Mouse (Mus musculus) forebrain, embryonic 13.5 days (tissue): Measurements from ENCODE around the gene Nat10. TPM values are rescaled to one million over a fixed set of nuclear protein-coding genes. Genes with fewer than 3 reads are reported as not detected.
A peak's percentile ranks its signal among the peaks of the same experiment; 100 is the strongest.

ENCODE experiments used
- ATAC-seq: fragments of 200-750 bp; cut with Nextera tagmentation; 2 replicates; pipeline ENCODE4 v1.8.0; 2017
- H3K27ac ChIP-seq: fragments of 300-500 bp; sonication (generic); 2 replicates; pipeline ENCODE4 v1.5.1; 2015; ENCODE audit warnings: inconsistent platforms, mild to moderate bottlenecking, moderate library complexity
- H3K27me3 ChIP-seq: fragments of 300-500 bp; sonication (generic); 2 replicates; pipeline ENCODE4 v1.6.1; 2015; ENCODE audit warnings: mild to moderate bottlenecking, inconsistent platforms
- H3K36me3 ChIP-seq: fragments of 300-500 bp; sonication (generic); 2 replicates; pipeline ENCODE4 v1.6.1; 2015; ENCODE audit warnings: mild to moderate bottlenecking, inconsistent platforms; ENCODE audit not compliant: poor library complexity, severe bottlenecking
- H3K4me1 ChIP-seq: fragments of 300-500 bp; sonication (generic); 2 replicates; pipeline ENCODE4 v1.6.1; 2015; ENCODE audit warnings: inconsistent platforms
- H3K4me2 ChIP-seq: fragments of 300-500 bp; sonication (generic); 2 replicates; pipeline ENCODE4 v1.6.1; 2015; ENCODE audit warnings: inconsistent platforms, mild to moderate bottlenecking, moderate library complexity
- H3K4me3 ChIP-seq: fragments of 300-500 bp; sonication (generic); 2 replicates; pipeline ENCODE4 v1.5.1; 2015; ENCODE audit warnings: mild to moderate bottlenecking, inconsistent platforms
- H3K9ac ChIP-seq: fragments of 300-500 bp; sonication (generic); 2 replicates; pipeline ENCODE4 v1.6.1; 2015; ENCODE audit warnings: mild to moderate bottlenecking, inconsistent platforms
- H3K9me3 ChIP-seq: fragments of 300-500 bp; sonication (generic); replicated peaks from 2 replicates; pipeline ENCODE4 v1.6.1; 2016; ENCODE audit warnings: inconsistent platforms
- WGBS: fragments of 180-500 bp; shearing (Covaris S2); methylation state at CpG from one replicate; pipeline ENCODE4 v1.1.7; 2015; 5-methylcytosine and 5-hydroxymethylcytosine counted together
- polyA plus RNA-seq: library from polyadenylated mRNA; unstranded; fragments of >200 nt; fragmentation: Nextera tagmentation; extraction: Ambion mirVana; gene quantifications from 2 replicates; pipeline ENCODE4 v1.2.1, GENCODE M21; 2015

Gene Nat10
- polyA plus RNA-seq, 1 experiment from 2014 or later: 23.8 TPM

GRCm38 (mm10) chr2:103743536-103743935 is 17.5 kb downstream of the Nat10 start:
- Histone ChIP-seq H3K4me2 (no peak overlapping the region), H3K9me3 (no peaks in the 10 kb centered on the region), H3K4me1 (no peaks in the 10 kb centered on the region), H3K36me3 (peaks cover 72% of the 10 kb centered on the region), H3K27me3 (no peaks in the 10 kb centered on the region), H3K4me3 (no peak overlapping the region), H3K27ac (no peak overlapping the region), H3K9ac (no peak overlapping the region)
- ATAC-seq: no peak
- 91% methylated on average over 2 of the region's 2 CpGs for WGBS

- no peak overlapping the region for H3K9ac ChIP-seq
- peaks cover 66% of the 10 kb centered on the region for H3K36me3 ChIP-seq
- ATAC-seq: no peak
- no peaks in the 10 kb centered on the region for H3K9me3 ChIP-seq
- no peak overlapping the region for H3K27ac ChIP-seq
- H3K4me1 ChIP-seq: no peaks in the 10 kb centered on the region
- H3K4me2 ChIP-seq: no peak overlapping the region
- H3K4me3 ChIP-seq: no peak overlapping the region
- 97% methylated on average over 6 of the region's 6 CpGs for WGBS
- H3K27me3 ChIP-seq: no peaks in the 10 kb centered on the region
Measured at GRCm38 (mm10) chr2:103742821-103743220, 18.2 kb downstream of the Nat10 start.

- H3K27ac ChIP-seq: no peak overlapping the region
- H3K36me3 ChIP-seq: peaks cover 93% of the 10 kb centered on the region
- H3K9me3 ChIP-seq: no peaks in the 10 kb centered on the region
- no peak for ATAC-seq
- no peaks in the 10 kb centered on the region for H3K4me1 ChIP-seq
- H3K9ac ChIP-seq: no peak overlapping the region
- H3K27me3 ChIP-seq: no peaks in the 10 kb centered on the region
- no peak overlapping the region for H3K4me3 ChIP-seq
- 96% methylated on average over 6 of the region's 6 CpGs for WGBS
- no peak overlapping the region for H3K4me2 ChIP-seq
Measured at GRCm38 (mm10) chr2:103731423-103731822, 29.6 kb downstream of the Nat10 start.

GRCm38 (mm10) chr2:103730999-103731398 is 30.1 kb downstream of the Nat10 start:
- no peak overlapping the region for H3K4me3 ChIP-seq
- H3K4me2 ChIP-seq: no peak overlapping the region
- peaks cover 93% of the 10 kb centered on the region for H3K36me3 ChIP-seq
- no peaks in the 10 kb centered on the region for H3K9me3 ChIP-seq
- no peak overlapping the region for H3K9ac ChIP-seq
- H3K27ac ChIP-seq: no peak overlapping the region
- no peaks in the 10 kb centered on the region for H3K27me3 ChIP-seq
- no peak for ATAC-seq
- WGBS: 82% methylated on average over 8 of the region's 8 CpGs
- no peaks in the 10 kb centered on the region for H3K4me1 ChIP-seq

GRCm38 (mm10) chr2:103728027-103728540 is 33.0 kb downstream of the Nat10 start:
- H3K4me3 ChIP-seq: no peak overlapping the region

GRCm38 (mm10) chr2:103724521-103724920 is 36.5 kb downstream of the Nat10 start:
- Histone ChIP-seq H3K9me3 (no peaks in the 10 kb centered on the region), H3K4me3 (no peak overlapping the region), H3K27ac (no peak overlapping the region), H3K9ac (no peak overlapping the region), H3K4me2 (no peak overlapping the region), H3K36me3 (peaks cover 90% of the 10 kb centered on the region), H3K4me1 (no peaks in the 10 kb centered on the region), H3K27me3 (no peaks in the 10 kb centered on the region)
- WGBS: 94% methylated on average over 2 of the region's 2 CpGs
- no peak for ATAC-seq

More at GRCm38 (mm10) chr2:103728027-103728540, 33.0 kb downstream of the Nat10 start:
- Histone ChIP-seq H3K27me3 (no peaks in the 10 kb centered on the region), H3K9ac (no peak overlapping the region), H3K36me3 (peaks cover 96% of the 10 kb centered on the region), H3K27ac (no peak overlapping the region), H3K4me2 (no peak overlapping the region), H3K4me1 (no peaks in the 10 kb centered on the region), H3K9me3 (no peaks in the 10 kb centered on the region)
- ATAC-seq: no peak
- WGBS: 90% methylated on average over 12 of the region's 12 CpGs

- Histone ChIP-seq H3K9me3 (no peaks in the 10 kb centered on the region), H3K4me3 (no peak overlapping the region), H3K36me3 (peaks cover 55% of the 10 kb centered on the region), H3K27ac (no peak overlapping the region), H3K4me2 (no peak overlapping the region), H3K9ac (no peak overlapping the region), H3K27me3 (no peaks in the 10 kb centered on the region), H3K4me1 (no peaks in the 10 kb centered on the region)
- ATAC-seq: peak; percentile 46; the same call in 1 of the 2 replicates
- 91% methylated on average over 7 of the region's 7 CpGs for WGBS
Measured at GRCm38 (mm10) chr2:103719292-103719646, 41.8 kb downstream of the Nat10 start.

- H3K9me3 ChIP-seq: no peaks in the 10 kb centered on the region
- ATAC-seq: peak; percentile 77
- peaks cover 49% of the 10 kb centered on the region for H3K36me3 ChIP-seq
- no peak overlapping the region for H3K4me2 ChIP-seq
- 57% methylated on average over 8 of the region's 8 CpGs for WGBS
- H3K4me1 ChIP-seq: no peaks in the 10 kb centered on the region
- H3K4me3 ChIP-seq: no peak overlapping the region
- no peak overlapping the region for H3K27ac ChIP-seq
- no peaks in the 10 kb centered on the region for H3K27me3 ChIP-seq
- no peak overlapping the region for H3K9ac ChIP-seq
Measured at GRCm38 (mm10) chr2:103718594-103719291, 42.3 kb downstream of the Nat10 start.

- H3K9ac ChIP-seq: no peak overlapping the region
- no peak for ATAC-seq
- WGBS: 83% methylated on average over 4 of the region's 4 CpGs
- H3K4me3 ChIP-seq: no peak overlapping the region
- no peak overlapping the region for H3K27ac ChIP-seq
- peaks cover 43% of the 10 kb centered on the region for H3K36me3 ChIP-seq
- H3K27me3 ChIP-seq: no peaks in the 10 kb centered on the region
- H3K9me3 ChIP-seq: no peaks in the 10 kb centered on the region
- no peaks in the 10 kb centered on the region for H3K4me1 ChIP-seq
- no peak overlapping the region for H3K4me2 ChIP-seq
Measured at GRCm38 (mm10) chr2:103714412-103714811, 46.7 kb downstream of the Nat10 start.

GRCm38 (mm10) chr2:103713831-103714230 is 47.2 kb downstream of the Nat10 start:
- no peak overlapping the region for H3K9ac ChIP-seq
- H3K36me3 ChIP-seq: peaks cover 43% of the 10 kb centered on the region
- no peaks in the 10 kb centered on the region for H3K9me3 ChIP-seq
- WGBS: 91% methylated on average over 7 of the region's 7 CpGs
- H3K4me2 ChIP-seq: no peak overlapping the region
- H3K4me3 ChIP-seq: no peak overlapping the region
- no peak for ATAC-seq
- H3K27me3 ChIP-seq: no peaks in the 10 kb centered on the region
- no peaks in the 10 kb centered on the region for H3K4me1 ChIP-seq
- no peak overlapping the region for H3K27ac ChIP-seq

- Histone ChIP-seq H3K27ac (no peak overlapping the region), H3K9me3 (no peaks in the 10 kb centered on the region), H3K9ac (no peak overlapping the region), H3K4me1 (peaks cover 10% of the 10 kb centered on the region), H3K4me2 (no peak overlapping the region), H3K27me3 (no peaks in the 10 kb centered on the region), H3K4me3 (no peak overlapping the region), H3K36me3 (peaks cover 37% of the 10 kb centered on the region)
- no peak for ATAC-seq
- 91% methylated on average over 7 of the region's 7 CpGs for WGBS
Measured at GRCm38 (mm10) chr2:103710849-103711248, 50.2 kb downstream of the Nat10 start.

- WGBS: 94% methylated on average over 6 of the region's 6 CpGs
- H3K4me1 ChIP-seq: peaks cover 13% of the 10 kb centered on the region
- no peak overlapping the region for H3K4me2 ChIP-seq
- H3K27me3 ChIP-seq: no peaks in the 10 kb centered on the region
- H3K9me3 ChIP-seq: no peaks in the 10 kb centered on the region
- no peak overlapping the region for H3K27ac ChIP-seq
- peaks cover 49% of the 10 kb centered on the region for H3K36me3 ChIP-seq
- H3K4me3 ChIP-seq: no peak overlapping the region
- H3K9ac ChIP-seq: no peak overlapping the region
- ATAC-seq: no peak
Measured at GRCm38 (mm10) chr2:103707056-103707776, 53.9 kb downstream of the Nat10 start.
